Mouse (Mus musculus) frontal cortex, adult 2 months (tissue): Measurements from ENCODE around the gene Arhgdib. TPM values are rescaled to one million over a fixed set of nuclear protein-coding genes. Genes with fewer than 3 reads are reported as not detected.

ENCODE experiments used
- DNase-seq, 2 experiments: peaks; one replicate each; pipeline ENCODE4 v3.0.0; 2022; ENCODE audit warnings: low spot score in 1 of 2; ENCODE audit errors: extremely low spot score in 1 of 2
- polyA plus RNA-seq: library from polyadenylated mRNA; depleted of rRNA; stranded (reverse); fragments of >200 nt; gene quantifications from 2 replicates; pipeline ENCODE4 v1.2.3, GENCODE M21; 2012

The Arhgdib gene
- polyA plus RNA-seq, 1 experiment, result 28.9 TPM

GRCm38 (mm10) chr6:136952930-136953329, 11.2 kb upstream of the Arhgdib start:
- DNase-seq, result no peak

- DNase-seq, result no peak
Observed at GRCm38 (mm10) chr6:136950171-136950570, 8.5 kb upstream of the Arhgdib start.

- DNase-seq, result no peak
Observed at GRCm38 (mm10) chr6:136947716-136948115, 6.0 kb upstream of the Arhgdib start.

GRCm38 (mm10) chr6:136946943-136947342, 5.2 kb upstream of the Arhgdib start:
- DNase-seq, result no peak

GRCm38 (mm10) chr6:136946241-136946640, 4.5 kb upstream of the Arhgdib start:
- no peak for DNase-seq

- DNase-seq, result no peak
Observed at GRCm38 (mm10) chr6:136944511-136944910, 2.8 kb upstream of the Arhgdib start.

- no peak for DNase-seq
Observed at GRCm38 (mm10) chr6:136943392-136943791, 1.7 kb upstream of the Arhgdib start.

GRCm38 (mm10) chr6:136942280-136942679, 581 bp upstream of the Arhgdib start:
- DNase-seq, result no peak

GRCm38 (mm10) chr6:136940188-136940960, 1.3 kb downstream of the Arhgdib start:
- no peak for DNase-seq

- no peak for DNase-seq
Observed at GRCm38 (mm10) chr6:136939326-136940187, 2.1 kb downstream of the Arhgdib start.

GRCm38 (mm10) chr6:136938331-136939126, 3.2 kb downstream of the Arhgdib start:
- DNase-seq, result no peak

GRCm38 (mm10) chr6:136937117-136937516, 4.6 kb downstream of the Arhgdib start:
- DNase-seq, result no peak

- no peak for DNase-seq
Observed at GRCm38 (mm10) chr6:136936361-136936760, 5.3 kb downstream of the Arhgdib start.

- DNase-seq, result no peak
Observed at GRCm38 (mm10) chr6:136935233-136935632, 6.5 kb downstream of the Arhgdib start.

- DNase-seq, result no peak
Observed at GRCm38 (mm10) chr6:136934068-136934467, 7.6 kb downstream of the Arhgdib start.

- DNase-seq, result no peak
Observed at GRCm38 (mm10) chr6:136931246-136931645, 10.5 kb downstream of the Arhgdib start.

GRCm38 (mm10) chr6:136930677-136931076, 11.0 kb downstream of the Arhgdib start:
- DNase-seq, result no peak

GRCm38 (mm10) chr6:136927626-136928025, 14.1 kb downstream of the Arhgdib start:
- DNase-seq, result no peak

- DNase-seq, result no peak
Observed at GRCm38 (mm10) chr6:136925049-136925448, 16.6 kb downstream of the Arhgdib start.

- DNase-seq, result no peak
Observed at GRCm38 (mm10) chr6:136923532-136923931, 18.2 kb downstream of the Arhgdib start, which contains the start of gene Pde6h. TSS of gene Pde6h (plus strand) at chr6:136923832.

- no peak for DNase-seq
Observed at GRCm38 (mm10) chr6:136922871-136923270, 18.8 kb downstream of the Arhgdib start.
